Mouse (Mus musculus): ENCODE data around the gene Thbs3. TPM values are rescaled to one million over a fixed set of nuclear protein-coding genes. Genes with fewer than 3 reads are reported as not detected.

Gene Thbs3
- polyA plus RNA-seq, 1 experiment from 2014 or later, result 1.5 TPM

GRCm38 (mm10) chr3:89199839-89200238 lies 15.1 kb upstream of the Thbs3 start:
- H3K4me2 ChIP-seq, result no peak overlapping the region
- H3K27ac ChIP-seq (replicated peaks), result no peak overlapping the region
- 42% methylated on average over 3 of the region's 3 CpGs for WGBS (ENCODE audit: insufficient replicate concordance)
- no peak for ATAC-seq (ENCODE audit: insufficient read depth)
- H3K27me3 ChIP-seq, result peaks cover 14% of the 10 kb centered on the region
- H3K4me3 ChIP-seq (replicated peaks), result no peak overlapping the region
- H3K9me3 ChIP-seq (replicated peaks), result no peaks in the 10 kb centered on the region
- peaks cover 31% of the 10 kb centered on the region for H3K4me1 ChIP-seq (replicated peaks)
- no peak overlapping the region for H3K9ac ChIP-seq
- H3K36me3 ChIP-seq (replicated peaks), result peaks cover 11% of the 10 kb centered on the region

- Histone ChIP-seq H3K9me3 (replicated peaks) (no peaks in the 10 kb centered on the region), H3K27ac (replicated peaks) (peak within 1 kb of the TSS; percentile 56)
Observed at GRCm38 (mm10) chr3:89202253-89203141, 12.5 kb upstream of the Thbs3 start, which contains the start of gene Gba. Gene Gba (plus strand): TSS chr3:89202928.

GRCm38 (mm10) chr3:89203142-89203514 lies 11.9 kb upstream of the Thbs3 start:
- H3K27me3 ChIP-seq, result peaks cover 6% of the 10 kb centered on the region
- peak overlapping the region; percentile 56 for H3K27ac ChIP-seq (replicated peaks)
- ATAC-seq (ENCODE audit: insufficient read depth), result peak; percentile 34
- H3K4me2 ChIP-seq, result peak overlapping the region; percentile 81
- H3K4me3 ChIP-seq (replicated peaks), result peak overlapping the region; percentile 66
- peaks cover 37% of the 10 kb centered on the region for H3K36me3 ChIP-seq (replicated peaks)
- H3K9me3 ChIP-seq (replicated peaks), result no peaks in the 10 kb centered on the region
- peak overlapping the region; percentile 59 for H3K9ac ChIP-seq
- WGBS (ENCODE audit: insufficient replicate concordance), result 22% methylated on average over 5 of the region's 5 CpGs
- peaks cover 15% of the 10 kb centered on the region for H3K4me1 ChIP-seq (replicated peaks)

More at GRCm38 (mm10) chr3:89202253-89203141, 12.5 kb upstream of the Thbs3 start, which contains the start of gene Gba:
- peaks cover 15% of the 10 kb centered on the region for H3K4me1 ChIP-seq (replicated peaks)
- ATAC-seq (ENCODE audit: insufficient read depth), result peak; percentile 77
- peaks cover 31% of the 10 kb centered on the region for H3K36me3 ChIP-seq (replicated peaks)
- peak within 1 kb of the TSS; percentile 81 for H3K4me2 ChIP-seq
- peak within 1 kb of the TSS; percentile 59 for H3K9ac ChIP-seq
- 23% methylated on average over 13 of the region's 13 CpGs for WGBS (ENCODE audit: insufficient replicate concordance)
- peaks cover 10% of the 10 kb centered on the region for H3K27me3 ChIP-seq
- H3K4me3 ChIP-seq (replicated peaks), result peak within 1 kb of the TSS; percentile 66

- Histone ChIP-seq H3K36me3 (replicated peaks) (peaks cover 65% of the 10 kb centered on the region), H3K27ac (replicated peaks) (no peak overlapping the region), H3K4me1 (replicated peaks) (peaks cover 15% of the 10 kb centered on the region), H3K4me3 (replicated peaks) (no peak overlapping the region), H3K4me2 (no peak overlapping the region), H3K27me3 (no peaks in the 10 kb centered on the region), H3K9ac (no peak overlapping the region), H3K9me3 (replicated peaks) (no peaks in the 10 kb centered on the region)
- ATAC-seq (ENCODE audit: insufficient read depth), result no peak
- 83% methylated on average over 7 of the region's 7 CpGs for WGBS (ENCODE audit: insufficient replicate concordance)
Observed at GRCm38 (mm10) chr3:89206079-89206478, 8.9 kb upstream of the Thbs3 start.

- H3K9me3 ChIP-seq (replicated peaks), result no peaks in the 10 kb centered on the region
- no peak overlapping the region for H3K9ac ChIP-seq
- no peak overlapping the region for H3K27ac ChIP-seq (replicated peaks)
- ATAC-seq (ENCODE audit: insufficient read depth), result no peak
- 68% methylated on average over 2 of the region's 2 CpGs for WGBS (ENCODE audit: insufficient replicate concordance)
- H3K4me2 ChIP-seq, result no peak overlapping the region
- H3K4me3 ChIP-seq (replicated peaks), result no peak overlapping the region
- peaks cover 69% of the 10 kb centered on the region for H3K36me3 ChIP-seq (replicated peaks)
- H3K27me3 ChIP-seq, result no peaks in the 10 kb centered on the region
- peaks cover 18% of the 10 kb centered on the region for H3K4me1 ChIP-seq (replicated peaks)
Observed at GRCm38 (mm10) chr3:89206695-89207094, 8.3 kb upstream of the Thbs3 start.

- Histone ChIP-seq H3K9ac (no peak overlapping the region), H3K27me3 (no peaks in the 10 kb centered on the region), H3K36me3 (replicated peaks) (peaks cover 69% of the 10 kb centered on the region), H3K27ac (replicated peaks) (no peak overlapping the region), H3K4me3 (replicated peaks) (no peak overlapping the region), H3K9me3 (replicated peaks) (no peaks in the 10 kb centered on the region), H3K4me2 (no peak overlapping the region), H3K4me1 (replicated peaks) (peaks cover 16% of the 10 kb centered on the region)
- ATAC-seq (ENCODE audit: insufficient read depth), result no peak
- WGBS (ENCODE audit: insufficient replicate concordance), result 82% methylated on average over 13 of the region's 13 CpGs
Observed at GRCm38 (mm10) chr3:89208075-89208657, 6.8 kb upstream of the Thbs3 start.

- no peak overlapping the region for H3K9ac ChIP-seq
- no peak overlapping the region for H3K4me2 ChIP-seq
- 72% methylated on average over 6 of the region's 6 CpGs for WGBS (ENCODE audit: insufficient replicate concordance)
- H3K27ac ChIP-seq (replicated peaks), result no peak overlapping the region
- H3K27me3 ChIP-seq, result no peaks in the 10 kb centered on the region
- H3K9me3 ChIP-seq (replicated peaks), result no peaks in the 10 kb centered on the region
- no peak overlapping the region for H3K4me3 ChIP-seq (replicated peaks)
- peaks cover 69% of the 10 kb centered on the region for H3K36me3 ChIP-seq (replicated peaks)
- no peak for ATAC-seq (ENCODE audit: insufficient read depth)
- peaks cover 16% of the 10 kb centered on the region for H3K4me1 ChIP-seq (replicated peaks)
Observed at GRCm38 (mm10) chr3:89208736-89209135, 6.2 kb upstream of the Thbs3 start.

GRCm38 (mm10) chr3:89209731-89210130 lies 5.2 kb upstream of the Thbs3 start:
- H3K36me3 ChIP-seq (replicated peaks), result peaks cover 60% of the 10 kb centered on the region

GRCm38 (mm10) chr3:89210162-89210561 lies 4.8 kb upstream of the Thbs3 start:
- Histone ChIP-seq H3K27me3 (peaks cover 7% of the 10 kb centered on the region; the same call in 1 of the 2 replicates), H3K27ac (replicated peaks) (no peak overlapping the region), H3K4me1 (replicated peaks) (peaks cover 28% of the 10 kb centered on the region), H3K36me3 (replicated peaks) (peaks cover 58% of the 10 kb centered on the region), H3K9ac (no peak overlapping the region), H3K4me3 (replicated peaks) (no peak overlapping the region), H3K9me3 (replicated peaks) (no peaks in the 10 kb centered on the region), H3K4me2 (no peak overlapping the region)
- 74% methylated on average over 13 of the region's 13 CpGs for WGBS (ENCODE audit: insufficient replicate concordance)
- no peak for ATAC-seq (ENCODE audit: insufficient read depth)

More at GRCm38 (mm10) chr3:89209731-89210130, 5.2 kb upstream of the Thbs3 start:
- H3K9ac ChIP-seq, result no peak overlapping the region
- no peak overlapping the region for H3K4me2 ChIP-seq
- 77% methylated on average over 7 of the region's 7 CpGs for WGBS (ENCODE audit: insufficient replicate concordance)
- no peak overlapping the region for H3K27ac ChIP-seq (replicated peaks)
- peaks cover 2% of the 10 kb centered on the region; the same call in 1 of the 2 replicates for H3K27me3 ChIP-seq
- no peak overlapping the region for H3K4me3 ChIP-seq (replicated peaks)
- H3K9me3 ChIP-seq (replicated peaks), result no peaks in the 10 kb centered on the region
- no peak for ATAC-seq (ENCODE audit: insufficient read depth)
- H3K4me1 ChIP-seq (replicated peaks), result peaks cover 23% of the 10 kb centered on the region

- no peak for ATAC-seq (ENCODE audit: insufficient read depth)
- H3K4me1 ChIP-seq (replicated peaks), result peaks cover 33% of the 10 kb centered on the region
- no peaks in the 10 kb centered on the region for H3K9me3 ChIP-seq (replicated peaks)
- no peak overlapping the region for H3K9ac ChIP-seq
- no peak overlapping the region for H3K4me2 ChIP-seq
- H3K27ac ChIP-seq (replicated peaks), result no peak overlapping the region
- no peak overlapping the region for H3K4me3 ChIP-seq (replicated peaks)
- peaks cover 12% of the 10 kb centered on the region for H3K27me3 ChIP-seq
- 65% methylated on average over 7 of the region's 7 CpGs for WGBS (ENCODE audit: insufficient replicate concordance)
- H3K36me3 ChIP-seq (replicated peaks), result peaks cover 52% of the 10 kb centered on the region
Observed at GRCm38 (mm10) chr3:89210731-89211130, 4.2 kb upstream of the Thbs3 start.

GRCm38 (mm10) chr3:89213803-89214530 lies 1.0 kb upstream of the Thbs3 start:
- Histone ChIP-seq H3K27ac (replicated peaks) (peak overlapping the region; percentile 71), H3K4me3 (replicated peaks) (peak overlapping the region; percentile 88), H3K9ac (peak overlapping the region; percentile 73), H3K4me2 (peak overlapping the region; percentile 98), H3K4me1 (replicated peaks) (peaks cover 37% of the 10 kb centered on the region), H3K9me3 (replicated peaks) (no peaks in the 10 kb centered on the region), H3K27me3 (peaks cover 26% of the 10 kb centered on the region), H3K36me3 (replicated peaks) (peaks cover 23% of the 10 kb centered on the region)
- peak; percentile 87 for ATAC-seq (ENCODE audit: insufficient read depth)
- WGBS (ENCODE audit: insufficient replicate concordance), result under 1% methylated on average over 69 of the region's 69 CpGs

Data from liver, embryonic 15.5 days (tissue).